Mouse (Mus musculus) forebrain, postnatal 0 days (tissue): Measurements from ENCODE around the gene Dcp1b. TPM values are rescaled to one million over a fixed set of nuclear protein-coding genes. Genes with fewer than 3 reads are reported as not detected.

ENCODE experiments used
- ATAC-seq: fragments of 200-750 bp; cut with Nextera tagmentation; 2 replicates; pipeline ENCODE4 v1.8.0; 2017; ENCODE audit warnings: mild to moderate bottlenecking, moderate library complexity
- DNase-seq: peaks from one replicate; pipeline ENCODE4 v3.0.0-alpha.2; 2015
- H3K27ac ChIP-seq: fragments of 300-500 bp; sonication (generic); 2 replicates; pipeline ENCODE4 v1.5.1; 2014; ENCODE audit warnings: low read depth, mild to moderate bottlenecking, antibody characterized with exemption, low read length, moderate library complexity, mixed read lengths
- H3K27me3 ChIP-seq: fragments of 300-500 bp; sonication (generic); 2 replicates; pipeline ENCODE4 v1.6.1; 2014; ENCODE audit warnings: mild to moderate bottlenecking, low read length, mixed read lengths; ENCODE audit not compliant: insufficient read depth
- H3K36me3 ChIP-seq: fragments of 300-500 bp; sonication (generic); 2 replicates; pipeline ENCODE4 v1.6.1; 2014; ENCODE audit warnings: mild to moderate bottlenecking, moderate library complexity; ENCODE audit not compliant: insufficient read depth
- H3K4me1 ChIP-seq: fragments of 300-500 bp; sonication (generic); 2 replicates; pipeline ENCODE4 v1.6.1; 2014; ENCODE audit warnings: antibody characterized with exemption; ENCODE audit not compliant: insufficient read depth
- H3K4me2 ChIP-seq: fragments of 300-500 bp; sonication (generic); 2 replicates; pipeline ENCODE4 v1.6.1; 2014; ENCODE audit warnings: low read depth, mild to moderate bottlenecking, moderate library complexity
- H3K4me3 ChIP-seq: fragments of 300-500 bp; sonication (generic); 2 replicates; pipeline ENCODE4 v1.5.1; 2014; ENCODE audit warnings: low read depth, low read length, mixed read lengths
- H3K9ac ChIP-seq: fragments of 300-500 bp; sonication (generic); 2 replicates; pipeline ENCODE4 v1.6.1; 2014; ENCODE audit warnings: mild to moderate bottlenecking
- H3K9me3 ChIP-seq: fragments of 300-500 bp; sonication (generic); 2 replicates; pipeline ENCODE4 v1.6.1; 2016; ENCODE audit warnings: low read length
- CTCF ChIP-seq: sonication (generic); IDR thresholded peaks from 2 replicates; pipeline ENCODE4 v1.5.1; 2016; ENCODE audit warnings: antibody characterized with exemption, control low read depth, low read depth
- WGBS: fragments of 180-500 bp; shearing (Covaris S2); extraction: QIAGEN DNeasy Blood & Tissue Kit; methylation state at CpG from one replicate; pipeline ENCODE4 v1.1.7; 2014; 5-methylcytosine and 5-hydroxymethylcytosine counted together
- polyA plus RNA-seq: library from polyadenylated mRNA; unstranded; fragments of >200 nt; fragmentation: Nextera tagmentation; extraction: Ambion mirVana; gene quantifications from 2 replicates; pipeline ENCODE4 v1.2.1, GENCODE M21; 2015
- total RNA-seq: library from RNA; depleted of rRNA; stranded (reverse); fragments of >200 nt; gene quantifications from 2 replicates; pipeline ENCODE4 v1.2.3, GENCODE M21; 2014

Gene Dcp1b
- total and polyA plus RNA-seq, 2 experiments from 2014 or later = 12.5 to 29.6 TPM

DNA sequence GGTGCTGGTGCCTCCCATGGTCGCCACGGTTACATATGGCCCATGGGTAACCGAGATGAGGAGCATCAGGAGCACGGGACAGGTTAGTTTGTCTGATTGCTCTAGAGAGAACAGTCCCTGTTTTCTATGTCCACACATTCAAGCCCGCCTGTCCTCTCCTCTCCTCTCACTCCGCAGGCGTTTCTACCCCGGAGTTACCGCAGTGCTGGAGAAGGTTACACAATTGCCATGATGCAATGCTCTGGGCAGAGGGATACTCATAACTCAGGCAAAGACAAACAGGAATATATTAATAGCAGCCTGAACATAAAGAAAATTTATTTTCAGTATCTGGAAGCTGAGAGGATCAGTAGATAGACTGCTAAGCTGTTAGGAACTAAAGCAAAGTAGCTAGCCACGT is 37.3 kb upstream of the Dcp1b start:
- Histone ChIP-seq H3K36me3 (no peaks in the 10 kb centered on the region), H3K4me2 (no peak overlapping the region), H3K4me1 (no peaks in the 10 kb centered on the region), H3K27ac (no peak overlapping the region), H3K9me3 (no peaks in the 10 kb centered on the region), H3K27me3 (no peaks in the 10 kb centered on the region), H3K9ac (no peak overlapping the region), H3K4me3 (no peak overlapping the region)
- ATAC-seq = no peak
- no peak for DNase-seq
- no peak for TF ChIP-seq CTCF
- 90% methylated on average over 10 of the region's 10 CpGs for WGBS

DNA sequence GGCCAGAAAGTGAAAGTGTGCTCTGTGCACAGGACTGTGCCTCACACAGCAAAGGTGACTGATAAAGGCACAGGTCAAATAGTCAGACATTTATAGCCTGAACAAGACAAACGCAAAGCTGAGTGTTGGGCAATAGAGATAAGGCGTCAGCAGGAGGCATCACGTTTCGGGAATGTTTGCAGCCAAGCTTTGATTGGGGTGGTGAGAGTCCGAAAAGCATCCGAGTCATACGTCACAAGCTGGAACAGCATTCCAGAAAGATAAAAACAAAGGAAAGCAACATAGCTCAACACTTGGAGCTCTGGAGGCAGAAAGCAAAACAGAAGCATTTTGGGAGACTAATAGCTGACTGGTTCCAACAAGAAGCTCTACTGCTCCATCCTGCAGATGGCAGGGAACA is 35.5 kb upstream of the Dcp1b start:
- Histone ChIP-seq H3K4me1 (no peaks in the 10 kb centered on the region), H3K36me3 (no peaks in the 10 kb centered on the region), H3K9ac (no peak overlapping the region), H3K4me3 (no peak overlapping the region), H3K27me3 (no peaks in the 10 kb centered on the region), H3K27ac (no peak overlapping the region), H3K4me2 (no peak overlapping the region), H3K9me3 (no peaks in the 10 kb centered on the region)
- no peak for ATAC-seq
- no peak for DNase-seq
- TF ChIP-seq CTCF = no peak
- 78% methylated on average over 7 of the region's 7 CpGs for WGBS

DNA sequence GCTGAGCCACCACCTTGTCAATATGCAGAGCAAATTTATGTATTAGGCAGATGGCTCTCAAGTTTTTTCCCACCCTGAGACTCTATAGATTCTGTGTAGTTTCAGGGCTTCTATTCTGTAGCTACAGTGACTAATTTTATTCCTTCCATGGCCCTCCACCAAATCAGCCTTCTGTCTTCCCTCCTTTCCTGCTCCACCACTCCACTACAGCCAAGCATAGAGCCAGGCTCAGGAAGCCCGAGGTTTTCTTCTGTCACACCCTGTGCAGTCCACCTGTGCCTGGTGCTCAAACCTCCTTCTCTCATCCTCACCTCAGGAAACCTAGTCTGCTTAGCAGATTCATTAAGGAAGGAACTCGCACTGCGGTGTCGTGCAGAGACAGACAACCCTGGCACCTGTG is 29.9 kb upstream of the Dcp1b start:
- ATAC-seq = peak; percentile 64
- H3K27ac ChIP-seq = no peak overlapping the region
- TF ChIP-seq CTCF = no peak
- 59% methylated on average over 4 of the region's 4 CpGs for WGBS
- no peaks in the 10 kb centered on the region for H3K36me3 ChIP-seq
- no peaks in the 10 kb centered on the region for H3K4me1 ChIP-seq
- no peak overlapping the region for H3K4me3 ChIP-seq
- H3K27me3 ChIP-seq = no peaks in the 10 kb centered on the region
- peak; percentile 43 for DNase-seq
- no peaks in the 10 kb centered on the region for H3K9me3 ChIP-seq
- no peak overlapping the region for H3K9ac ChIP-seq
- H3K4me2 ChIP-seq = no peak overlapping the region

GRCm38 (mm10) chr6:119165677-119166076 is 9.4 kb upstream of the Dcp1b start:
- no peaks in the 10 kb centered on the region for H3K9me3 ChIP-seq
- ATAC-seq (no peak), DNase-seq (no peak)
- H3K4me2 ChIP-seq = no peak overlapping the region
- no peak overlapping the region for H3K4me3 ChIP-seq
- H3K27me3 ChIP-seq = no peaks in the 10 kb centered on the region
- no peak overlapping the region for H3K9ac ChIP-seq
- no peak for TF ChIP-seq CTCF
- no peaks in the 10 kb centered on the region for H3K4me1 ChIP-seq
- H3K27ac ChIP-seq = no peak overlapping the region
- no peaks in the 10 kb centered on the region for H3K36me3 ChIP-seq

DNA sequence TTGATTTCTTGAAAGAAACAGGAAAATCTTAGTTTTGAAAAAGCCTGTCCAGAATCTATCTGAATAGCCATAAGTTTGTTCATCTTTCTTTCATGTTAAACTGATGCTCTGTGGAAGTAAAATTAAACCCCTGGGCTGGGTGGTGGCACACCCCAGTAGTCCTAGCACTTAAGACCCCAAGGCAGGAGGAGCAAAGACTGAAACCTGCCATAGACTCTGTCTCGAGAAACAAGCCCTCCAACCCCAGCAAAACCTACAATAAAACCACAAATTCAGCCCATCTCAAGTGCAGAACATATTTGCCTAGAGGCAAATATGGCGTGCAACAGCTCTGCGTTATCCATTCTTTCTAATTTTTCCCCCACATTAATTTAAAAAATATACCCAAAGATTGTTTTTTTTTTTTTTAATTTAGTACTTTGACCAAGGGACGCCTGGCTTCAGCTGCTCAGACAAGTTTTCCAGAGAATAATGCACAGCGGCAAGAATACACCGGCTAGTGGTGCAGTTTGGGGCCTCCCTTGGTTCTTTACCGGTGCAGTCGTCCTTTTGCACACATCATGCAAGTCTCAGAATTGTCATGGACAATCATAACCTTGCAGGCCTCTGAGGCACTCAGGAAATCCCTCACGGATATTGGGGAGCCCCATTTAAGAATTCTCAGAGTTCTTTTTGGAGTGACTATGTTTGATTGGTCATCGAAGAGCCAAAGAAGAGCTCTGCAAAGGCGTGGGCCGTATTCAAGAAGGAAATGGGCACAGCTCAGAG is 562 bp upstream of the Dcp1b start:
- peaks cover 5% of the 10 kb centered on the region; the same call in 1 of the 2 replicates for H3K4me1 ChIP-seq
- 56% methylated on average over 12 of the region's 12 CpGs for WGBS
- H3K27ac ChIP-seq = peak overlapping the region; percentile 87
- no peaks in the 10 kb centered on the region for H3K9me3 ChIP-seq
- DNase-seq (no peak), ATAC-seq (peak; percentile 21)
- peak overlapping the region; percentile 68 for H3K4me2 ChIP-seq
- no peaks in the 10 kb centered on the region for H3K36me3 ChIP-seq
- no peaks in the 10 kb centered on the region for H3K27me3 ChIP-seq
- H3K9ac ChIP-seq = peak overlapping the region; percentile 87; the same call in 1 of the 2 replicates
- peak overlapping the region; percentile 70 for H3K4me3 ChIP-seq
- TF ChIP-seq CTCF = no peak

DNA sequence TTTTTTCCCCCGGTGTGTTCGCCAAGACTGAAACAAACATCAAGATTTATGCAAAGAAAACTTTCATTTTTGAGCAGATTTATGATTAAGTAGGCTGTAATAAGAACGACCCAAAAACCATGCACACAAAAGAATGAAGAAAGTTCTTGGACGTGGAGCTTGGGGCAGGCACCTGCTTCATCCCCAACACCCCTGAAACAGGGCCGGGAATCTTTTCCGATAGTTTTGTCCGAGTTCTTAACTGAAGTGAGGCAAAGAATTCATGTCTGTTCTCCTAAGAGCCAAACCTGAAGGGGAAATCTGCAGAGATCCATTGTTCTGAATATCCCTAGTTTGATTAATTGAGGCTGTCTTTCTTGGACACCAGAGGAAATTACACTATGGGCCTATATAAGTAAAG is 1.1 kb downstream of the Dcp1b start:
- Histone ChIP-seq H3K27me3 (no peaks in the 10 kb centered on the region), H3K9me3 (no peaks in the 10 kb centered on the region), H3K4me3 (peak overlapping the region; percentile 70), H3K4me1 (peaks cover 5% of the 10 kb centered on the region; the same call in 1 of the 2 replicates), H3K9ac (no peak overlapping the region), H3K27ac (no peak overlapping the region), H3K4me2 (peak overlapping the region; percentile 68), H3K36me3 (peaks cover 2% of the 10 kb centered on the region; the same call in 1 of the 2 replicates)
- 61% methylated on average over 7 of the region's 7 CpGs for WGBS
- ATAC-seq (no peak), DNase-seq (no peak)
- no peak for TF ChIP-seq CTCF

- Histone ChIP-seq H3K36me3 (peaks cover 2% of the 10 kb centered on the region; the same call in 1 of the 2 replicates), H3K9me3 (no peaks in the 10 kb centered on the region), H3K9ac (no peak overlapping the region), H3K4me1 (peaks cover 5% of the 10 kb centered on the region; the same call in 1 of the 2 replicates), H3K27ac (no peak overlapping the region; the same call in 1 of the 2 replicates), H3K4me2 (no peak overlapping the region), H3K27me3 (no peaks in the 10 kb centered on the region), H3K4me3 (no peak overlapping the region)
- no peak for TF ChIP-seq CTCF
- 64% methylated on average over 8 of the region's 8 CpGs for WGBS
- DNase-seq (no peak), ATAC-seq (no peak)
Measured at GRCm38 (mm10) chr6:119177101-119177500, 2.0 kb downstream of the Dcp1b start.
